Mouse (Mus musculus): Measurements from ENCODE around the gene Gm20458. TPM values are rescaled to one million over a fixed set of nuclear protein-coding genes. Genes with fewer than 3 reads are reported as not detected.

Gene Gm20458
- polyA plus RNA-seq, 1 experiment, result not detected

DNA sequence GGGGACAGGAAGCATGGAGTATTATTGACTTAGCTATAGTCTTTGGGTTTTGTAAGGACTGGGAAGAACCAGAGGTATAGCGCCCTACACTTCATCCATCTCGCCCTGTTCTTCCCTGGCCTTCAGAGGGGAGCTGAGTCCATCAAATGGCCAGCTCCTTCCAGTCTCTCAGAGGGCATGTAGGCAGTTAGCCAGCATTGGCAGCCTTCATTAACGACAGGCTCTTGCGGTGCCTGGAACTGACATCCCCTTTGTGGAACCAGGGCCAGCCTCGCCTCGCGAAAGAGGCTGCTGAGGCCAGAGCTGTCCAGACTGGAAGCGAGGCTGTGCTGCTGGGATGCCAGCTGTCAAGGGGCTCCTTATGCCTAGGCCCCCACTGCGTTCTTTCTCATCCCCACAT lies 27.0 kb downstream of the Gm20458 start:
- TF ChIP-seq POLR2A (IDR thresholded peaks at IDR 0.05; ENCODE audit: borderline replicate concordance, low read depth, low read length) (no peak), CTCF (IDR thresholded peaks at IDR 0.05; ENCODE audit: low read depth, low read length) (no peak)
- Histone ChIP-seq H3K27ac (ENCODE audit: insufficient read depth, low read depth, low read length) (no peak overlapping the region), H3K4me1 (ENCODE audit: control insufficient read depth, insufficient read depth, low read length) (peaks cover 13% of the 10 kb centered on the region), H3K4me3 (ENCODE audit: insufficient read depth, low read length) (no peak overlapping the region)

GRCm38 (mm10) chr2:164494126-164494525 lies 33.4 kb downstream of the Gm20458 start:
- H3K27ac ChIP-seq (ENCODE audit: insufficient read depth, low read depth, low read length), result no peak overlapping the region
- TF ChIP-seq POLR2A (IDR thresholded peaks at IDR 0.05; ENCODE audit: borderline replicate concordance, low read depth, low read length) (no peak), CTCF (IDR thresholded peaks at IDR 0.05; ENCODE audit: low read depth, low read length) (no peak)
- H3K4me3 ChIP-seq (ENCODE audit: insufficient read depth, low read length), result no peak overlapping the region
- peaks cover 26% of the 10 kb centered on the region for H3K4me1 ChIP-seq (ENCODE audit: control insufficient read depth, insufficient read depth, low read length)

DNA sequence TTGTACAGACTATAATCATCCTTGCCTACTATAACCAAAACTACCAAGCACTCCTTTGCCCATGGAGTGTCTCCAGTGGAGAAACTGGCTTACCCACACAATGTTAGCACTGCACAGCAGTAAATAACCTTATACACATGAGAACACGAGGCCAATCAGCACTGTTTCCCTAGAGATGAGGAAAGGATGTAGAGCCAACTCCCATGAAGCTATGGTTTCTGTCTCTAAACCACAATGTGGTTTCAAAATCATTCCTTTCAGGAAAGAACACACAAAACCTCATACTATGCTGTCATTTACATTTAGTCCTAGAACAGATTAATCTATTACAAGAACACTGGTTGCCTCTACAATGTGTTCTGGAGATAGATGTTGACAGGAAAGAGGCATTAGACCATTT lies 35.6 kb downstream of the Gm20458 start:
- Histone ChIP-seq H3K4me1 (ENCODE audit: control insufficient read depth, insufficient read depth, low read length) (peaks cover 26% of the 10 kb centered on the region), H3K4me3 (ENCODE audit: insufficient read depth, low read length) (0 out of 2 replicates have a peak overlapping the region, but pooled peaks have one; percentile 15), H3K27ac (ENCODE audit: insufficient read depth, low read depth, low read length) (no peak overlapping the region)
- no peak for TF ChIP-seq CTCF (IDR thresholded peaks at IDR 0.05; ENCODE audit: low read depth, low read length)
- TF ChIP-seq POLR2A (IDR thresholded peaks at IDR 0.05; ENCODE audit: borderline replicate concordance, low read depth, low read length), result no peak

DNA sequence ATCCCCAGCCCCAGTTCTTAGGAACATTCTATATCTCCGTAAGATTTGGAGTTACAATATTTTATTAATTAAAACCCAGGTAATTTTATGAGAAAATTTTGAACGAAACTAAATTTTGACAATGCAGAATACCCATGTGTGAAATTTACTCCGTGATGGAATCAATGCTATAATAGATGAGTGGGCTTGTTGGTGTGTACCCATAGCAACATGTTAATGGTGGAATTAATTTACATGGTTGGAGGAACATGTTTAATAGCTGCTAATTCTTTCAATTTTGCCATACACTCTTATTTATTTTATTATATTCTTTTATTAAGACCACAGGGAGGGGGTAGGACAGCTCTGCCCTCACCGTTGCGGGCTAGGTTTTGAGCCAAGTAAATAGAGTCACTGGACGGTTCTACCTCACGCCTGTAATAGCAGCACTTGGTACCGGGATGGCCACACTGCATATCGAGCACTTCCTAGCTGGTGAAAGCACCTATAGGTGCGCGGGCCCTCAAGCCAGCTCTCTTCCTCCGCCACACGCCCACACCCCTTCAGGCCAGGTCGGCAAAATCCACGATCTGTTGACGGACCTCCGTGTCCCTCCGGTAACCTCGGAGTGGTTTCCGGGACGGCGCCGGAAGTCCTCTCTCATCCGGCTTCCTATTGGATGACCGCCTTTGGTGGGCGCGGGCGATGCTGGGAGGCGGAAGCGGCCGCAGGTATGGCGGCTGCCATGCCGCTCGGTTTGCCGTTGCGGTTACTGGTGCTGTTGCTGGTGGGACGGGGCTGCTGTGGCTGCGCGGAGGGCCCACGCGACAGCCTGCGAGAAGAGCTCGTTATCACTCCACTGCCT lies 36.3 kb downstream of the Gm20458 start, which contains the start of gene Pigt:
Gene Pigt (plus strand): TSS at position 674 of the 844 bp plus-strand sequence.
- TF ChIP-seq CTCF (IDR thresholded peaks at IDR 0.05; ENCODE audit: low read depth, low read length) (no peak), POLR2A (IDR thresholded peaks at IDR 0.05; ENCODE audit: borderline replicate concordance, low read depth, low read length) (no peak; the same call in 1 of the 2 replicates)
- H3K27ac ChIP-seq (ENCODE audit: insufficient read depth, low read depth, low read length), result peak within 1 kb of the TSS; percentile 27
- peaks cover 26% of the 10 kb centered on the region for H3K4me1 ChIP-seq (ENCODE audit: control insufficient read depth, insufficient read depth, low read length)
- peak within 1 kb of the TSS; percentile 79 for H3K4me3 ChIP-seq (ENCODE audit: insufficient read depth, low read length)

DNA sequence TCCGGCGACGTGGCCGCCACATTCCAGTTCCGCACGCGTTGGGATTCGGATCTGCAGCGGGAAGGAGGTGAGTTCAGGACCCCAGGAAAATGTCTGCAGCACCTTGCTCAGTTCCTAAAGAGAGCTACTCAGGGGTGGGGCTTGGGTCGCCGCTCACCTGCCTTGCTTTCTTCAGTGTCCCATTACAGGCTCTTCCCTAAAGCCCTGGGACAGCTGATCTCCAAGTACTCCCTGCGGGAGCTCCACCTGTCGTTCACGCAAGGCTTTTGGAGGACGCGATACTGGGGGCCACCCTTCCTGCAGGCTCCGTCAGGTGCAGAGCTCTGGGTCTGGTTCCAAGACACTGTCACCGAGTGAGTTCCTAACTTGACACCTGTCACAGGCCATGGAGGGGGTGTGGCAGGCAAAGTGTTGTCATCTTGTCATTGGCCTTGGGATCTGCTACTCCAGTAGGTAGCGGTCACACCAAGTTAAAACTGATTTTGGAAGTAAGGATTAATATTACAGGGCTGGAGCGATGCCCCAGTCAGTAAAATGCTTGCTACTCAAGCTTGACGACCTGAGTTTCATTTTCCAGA lies 37.0 kb downstream of the Gm20458 start:
- TF ChIP-seq CTCF (IDR thresholded peaks at IDR 0.05; ENCODE audit: low read depth, low read length) (peak; percentile 23; the same call in 1 of the 2 replicates), POLR2A (IDR thresholded peaks at IDR 0.05; ENCODE audit: borderline replicate concordance, low read depth, low read length) (no peak)
- peak overlapping the region; percentile 79 for H3K4me3 ChIP-seq (ENCODE audit: insufficient read depth, low read length)
- H3K4me1 ChIP-seq (ENCODE audit: control insufficient read depth, insufficient read depth, low read length), result peaks cover 19% of the 10 kb centered on the region
- no peak overlapping the region for H3K27ac ChIP-seq (ENCODE audit: insufficient read depth, low read depth, low read length)

DNA sequence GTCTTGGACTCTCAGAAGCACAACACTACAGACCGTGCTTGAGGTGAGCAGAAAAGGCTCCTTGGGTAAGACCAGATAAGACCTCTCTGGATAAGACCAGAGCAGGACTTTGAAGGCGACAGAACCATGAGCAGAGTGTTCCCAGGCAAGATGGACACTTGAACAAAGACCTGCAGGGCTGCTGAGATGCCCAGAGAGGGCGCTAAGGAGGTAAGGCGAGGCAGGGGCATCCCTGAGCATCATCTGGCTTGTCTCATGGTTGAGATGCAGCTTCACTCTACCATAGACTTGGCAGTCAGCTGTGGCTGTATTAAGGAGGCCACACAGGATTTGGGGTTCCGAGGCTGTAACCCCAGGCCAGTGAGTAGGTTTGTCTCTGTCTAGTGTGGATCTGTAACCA lies 38.5 kb downstream of the Gm20458 start:
- TF ChIP-seq POLR2A (IDR thresholded peaks at IDR 0.05; ENCODE audit: borderline replicate concordance, low read depth, low read length) (no peak), CTCF (IDR thresholded peaks at IDR 0.05; ENCODE audit: low read depth, low read length) (no peak)
- Histone ChIP-seq H3K4me1 (ENCODE audit: control insufficient read depth, insufficient read depth, low read length) (peaks cover 9% of the 10 kb centered on the region), H3K27ac (ENCODE audit: insufficient read depth, low read depth, low read length) (no peak overlapping the region), H3K4me3 (ENCODE audit: insufficient read depth, low read length) (no peak overlapping the region)

GRCm38 (mm10) chr2:164500511-164500910 lies 39.7 kb downstream of the Gm20458 start:
- no peak overlapping the region for H3K27ac ChIP-seq (ENCODE audit: insufficient read depth, low read depth, low read length)
- H3K4me3 ChIP-seq (ENCODE audit: insufficient read depth, low read length), result no peak overlapping the region
- H3K4me1 ChIP-seq (ENCODE audit: control insufficient read depth, insufficient read depth, low read length), result peaks cover 9% of the 10 kb centered on the region
- TF ChIP-seq CTCF (IDR thresholded peaks at IDR 0.05; ENCODE audit: low read depth, low read length) (no peak), POLR2A (IDR thresholded peaks at IDR 0.05; ENCODE audit: borderline replicate concordance, low read depth, low read length) (no peak)

GRCm38 (mm10) chr2:164504919-164505318 lies 44.2 kb downstream of the Gm20458 start:
- TF ChIP-seq CTCF (IDR thresholded peaks at IDR 0.05; ENCODE audit: low read depth, low read length) (no peak), POLR2A (IDR thresholded peaks at IDR 0.05; ENCODE audit: borderline replicate concordance, low read depth, low read length) (no peak)
- Histone ChIP-seq H3K4me3 (ENCODE audit: insufficient read depth, low read length) (no peak overlapping the region), H3K27ac (ENCODE audit: insufficient read depth, low read depth, low read length) (no peak overlapping the region), H3K4me1 (ENCODE audit: control insufficient read depth, insufficient read depth, low read length) (no peaks in the 10 kb centered on the region)

DNA sequence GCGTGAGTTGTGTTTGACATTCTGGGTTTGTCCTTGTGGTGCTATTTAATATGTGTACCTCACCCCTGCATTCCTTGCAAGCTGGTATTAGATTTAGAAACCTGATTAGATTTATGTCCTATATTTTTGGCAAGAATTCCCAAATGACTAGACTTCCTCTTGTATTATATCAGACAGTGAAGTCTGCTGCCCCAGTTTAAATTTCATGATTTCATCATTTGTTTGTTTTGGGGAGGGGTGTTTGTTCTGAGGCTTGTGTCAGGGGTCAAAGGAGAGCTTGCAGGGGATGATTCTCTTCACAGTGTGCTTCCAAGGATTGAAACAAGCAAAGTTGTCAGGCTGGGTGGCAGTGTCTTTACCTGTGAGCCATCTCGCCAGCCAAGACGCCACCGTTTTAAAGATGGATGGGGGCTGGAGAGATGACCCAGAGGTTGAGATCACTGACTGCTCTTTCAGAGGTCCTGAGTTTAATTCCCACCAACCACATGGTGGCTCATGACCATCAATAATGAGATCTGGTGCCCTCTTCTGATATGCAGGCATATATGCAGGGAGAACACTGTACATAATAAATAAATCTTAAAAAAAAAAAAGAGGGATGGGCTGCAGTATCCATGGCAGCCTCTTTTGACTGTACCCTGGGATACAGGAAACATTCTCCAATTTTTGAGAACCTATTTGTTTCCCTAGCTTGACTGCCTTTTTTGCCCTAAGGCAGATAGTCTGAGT lies 45.0 kb downstream of the Gm20458 start:
- H3K4me3 ChIP-seq (ENCODE audit: insufficient read depth, low read length), result no peak overlapping the region
- no peak for TF ChIP-seq POLR2A (IDR thresholded peaks at IDR 0.05; ENCODE audit: borderline replicate concordance, low read depth, low read length)
- TF ChIP-seq CTCF (IDR thresholded peaks at IDR 0.05; ENCODE audit: low read depth, low read length), result no peak
- no peaks in the 10 kb centered on the region for H3K4me1 ChIP-seq (ENCODE audit: control insufficient read depth, insufficient read depth, low read length)
- no peak overlapping the region for H3K27ac ChIP-seq (ENCODE audit: insufficient read depth, low read depth, low read length)
